Mouse (Mus musculus) hematopoietic stem cell, adult 5-6 weeks (primary cell): ENCODE measurements around the gene Acap3. TPM values are rescaled to one million over a fixed set of nuclear protein-coding genes. Genes with fewer than 3 reads are reported as not detected.
A peak's percentile ranks its signal among the peaks of the same experiment; 100 is the strongest.

ENCODE experiments used
- ATAC-seq, 2 experiments: fragments of 125-278 bp in 1 of 2; replicated peaks in 1 of 2; 2 replicates each; pipeline ENCODE4 v1.8.0; 2016 to 2017; ENCODE audit warnings: inconsistent platforms in 2 of 2, mild to moderate bottlenecking in 2 of 2, moderate number of reproducible peaks in 2 of 2, low read depth in 1 of 2, moderate TSS enrichment in 1 of 2; ENCODE audit not compliant: low FRiP score in 2 of 2, poor library complexity in 2 of 2, severe bottlenecking in 2 of 2, insufficient read depth in 1 of 2, low TSS enrichment in 1 of 2
- total RNA-seq: library from RNA; stranded (forward); fragments of 172-1452, 232-1000 nt; gene quantifications from 2 replicates; pipeline ENCODE4 v1.2.3, GENCODE M21; 2017

Gene Acap3
- total RNA-seq, 1 experiment from 2014 or later, result 3.7 TPM

DNA sequence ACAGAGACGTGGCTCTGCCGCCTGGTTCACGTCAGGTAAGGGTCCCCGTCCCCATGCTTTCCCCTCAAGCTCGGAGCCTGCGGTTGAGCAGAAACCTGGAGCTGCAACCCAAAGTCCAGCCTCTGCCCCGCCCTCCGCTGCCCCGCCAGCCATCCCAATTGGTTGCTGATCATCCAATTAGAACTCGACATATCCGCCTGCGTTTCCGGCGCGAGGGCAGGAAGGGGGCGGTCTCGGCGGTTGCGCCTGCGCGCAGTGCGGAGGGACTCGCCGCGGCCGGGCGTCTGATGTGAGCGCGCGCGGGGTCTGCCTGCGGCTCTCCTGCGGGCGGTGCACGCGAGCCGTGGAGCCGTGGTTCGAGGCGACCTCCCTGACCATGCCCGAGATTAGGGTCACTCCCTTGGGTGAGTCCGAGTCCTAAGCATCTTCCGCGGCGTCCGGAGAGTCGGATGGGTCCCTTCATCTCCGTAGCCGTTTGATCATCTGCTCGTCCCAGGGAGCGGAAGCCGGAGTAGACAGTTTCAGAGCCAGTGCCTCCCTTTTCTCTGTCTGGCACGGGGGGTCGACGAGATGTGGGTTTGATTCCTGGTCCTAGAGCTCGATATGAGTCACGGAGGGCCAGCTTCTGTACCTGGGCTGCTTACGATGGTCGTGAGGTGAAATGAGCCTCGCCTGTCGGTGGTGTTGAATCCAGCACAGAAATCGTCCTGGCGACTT, 22.1 kb upstream of the Acap3 start, which contains the start of the genes Cptp and Ints11:
Cptp (minus strand) TSS at position 124 of the 717 bp plus-strand sequence.
Ints11 (plus strand) TSS at position 230 of the 717 bp plus-strand sequence.
- ATAC-seq, result peak; percentile 96 to 99

DNA sequence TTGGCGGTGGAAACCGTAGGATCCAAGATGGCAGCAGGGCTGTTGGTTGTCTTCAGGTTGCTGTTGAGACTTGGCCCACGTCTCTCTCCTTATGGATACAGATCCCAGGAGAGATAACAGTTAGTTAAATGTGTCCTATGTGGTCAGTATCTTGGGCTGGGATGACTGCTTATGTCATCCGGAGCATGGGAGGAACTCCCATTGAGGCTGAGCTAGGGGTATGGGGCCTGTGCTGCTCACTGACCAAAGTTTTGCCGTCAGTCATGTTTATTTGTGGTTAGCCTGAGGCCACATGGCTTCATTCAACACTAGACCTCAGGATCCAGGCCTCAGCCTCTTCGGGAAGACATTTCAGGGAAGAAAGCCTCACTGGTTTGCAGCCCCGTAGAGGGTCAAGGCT, 20.2 kb upstream of the Acap3 start:
- no peak for ATAC-seq

DNA sequence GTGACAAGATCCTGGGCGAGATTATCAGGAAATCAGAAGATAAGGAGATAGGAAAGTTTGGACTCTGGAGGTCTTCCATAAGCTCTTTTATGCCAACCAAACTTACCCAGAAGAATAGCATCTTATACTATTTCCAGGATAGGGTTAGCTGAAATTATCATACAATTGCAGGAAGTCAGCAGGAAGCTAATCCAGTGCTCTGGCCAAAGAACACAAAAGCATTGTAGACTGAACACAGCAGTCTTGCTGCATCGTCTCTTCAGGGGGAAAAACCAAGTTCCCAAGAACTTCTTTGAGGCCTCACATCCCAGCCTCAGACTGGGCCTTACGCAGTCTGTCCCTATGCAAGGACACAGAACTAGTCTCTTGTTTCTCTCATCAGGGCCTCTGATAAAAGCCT, 8.0 kb upstream of the Acap3 start:
- ATAC-seq, result no peak

DNA sequence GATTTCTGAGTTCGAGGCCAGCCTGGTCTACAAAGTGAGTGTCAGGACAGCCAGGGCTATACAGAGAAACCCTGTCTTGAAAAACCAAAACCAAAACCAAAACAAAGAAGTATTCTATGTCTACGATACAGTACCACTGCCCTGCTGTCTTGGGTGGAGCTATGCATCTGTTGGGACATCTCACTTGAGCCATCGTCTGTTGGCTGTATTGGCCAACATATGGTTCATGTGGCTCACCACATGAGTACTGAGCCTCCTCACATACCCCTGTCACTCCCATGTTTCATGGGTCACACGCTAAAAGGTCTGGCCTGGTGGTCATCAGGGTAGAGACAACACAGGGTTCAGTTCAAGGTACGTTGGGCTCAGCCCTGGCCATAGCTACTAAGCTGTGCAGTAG, 5.3 kb upstream of the Acap3 start:
- peak in 1 of 2 experiments; percentile 39; a peak in 1 of 4 replicates for ATAC-seq

DNA sequence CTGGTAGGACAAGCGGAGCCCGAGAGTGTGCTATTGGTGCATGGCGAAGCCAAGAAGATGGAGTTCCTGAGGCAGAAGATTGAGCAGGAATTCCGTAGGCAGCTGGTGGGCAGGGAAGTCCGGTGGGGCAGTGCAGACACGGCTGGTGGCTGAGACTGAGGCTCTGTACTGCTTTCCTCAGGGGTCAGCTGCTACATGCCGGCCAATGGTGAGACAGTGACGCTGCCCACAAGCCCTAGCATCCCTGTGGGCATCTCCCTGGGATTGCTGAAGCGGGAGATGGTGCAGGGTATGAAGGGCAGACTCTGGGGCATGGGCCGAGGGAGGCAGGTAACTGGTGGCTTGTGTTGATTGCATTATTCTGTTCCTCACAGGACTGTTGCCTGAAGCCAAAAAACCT, 3.9 kb upstream of the Acap3 start:
- no peak for ATAC-seq

DNA sequence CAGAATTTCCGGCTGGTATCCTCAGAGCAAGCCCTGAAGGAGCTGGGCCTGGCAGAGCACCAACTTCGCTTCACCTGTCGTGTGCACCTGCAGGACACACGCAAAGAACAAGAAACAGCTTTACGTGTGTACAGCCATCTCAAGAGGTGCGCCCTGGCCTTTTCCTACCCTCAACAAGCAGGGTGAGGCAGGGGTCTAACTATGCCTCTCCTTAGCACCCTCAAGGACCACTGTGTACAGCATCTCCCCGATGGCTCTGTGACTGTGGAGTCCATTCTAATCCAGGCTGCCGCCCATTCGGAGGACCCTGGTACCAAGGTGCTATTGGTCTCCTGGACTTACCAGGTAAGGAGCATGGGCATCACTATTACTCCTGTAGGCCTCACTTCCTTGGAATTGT, 3.4 kb upstream of the Acap3 start:
- no peak for ATAC-seq

DNA sequence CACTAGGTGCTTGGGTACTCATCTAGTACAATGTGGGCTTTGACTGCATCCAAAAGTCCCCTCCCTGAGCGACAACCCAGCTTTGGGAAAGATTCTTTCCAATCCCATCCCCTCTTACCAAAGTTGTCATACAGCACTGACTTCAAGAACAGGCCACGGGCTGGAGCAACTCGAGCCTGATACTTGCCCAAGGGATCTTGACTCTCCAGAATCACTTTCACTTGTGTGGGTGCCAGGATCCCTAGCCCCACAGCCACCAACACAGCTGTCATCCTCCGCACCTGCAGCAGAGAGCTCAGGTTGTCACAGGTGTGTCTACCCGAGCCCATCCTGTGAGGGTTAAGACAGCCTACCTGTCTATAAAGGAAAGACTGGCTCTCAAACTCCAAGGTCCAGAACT, 2.3 kb upstream of the Acap3 start:
- ATAC-seq, result no peak

DNA sequence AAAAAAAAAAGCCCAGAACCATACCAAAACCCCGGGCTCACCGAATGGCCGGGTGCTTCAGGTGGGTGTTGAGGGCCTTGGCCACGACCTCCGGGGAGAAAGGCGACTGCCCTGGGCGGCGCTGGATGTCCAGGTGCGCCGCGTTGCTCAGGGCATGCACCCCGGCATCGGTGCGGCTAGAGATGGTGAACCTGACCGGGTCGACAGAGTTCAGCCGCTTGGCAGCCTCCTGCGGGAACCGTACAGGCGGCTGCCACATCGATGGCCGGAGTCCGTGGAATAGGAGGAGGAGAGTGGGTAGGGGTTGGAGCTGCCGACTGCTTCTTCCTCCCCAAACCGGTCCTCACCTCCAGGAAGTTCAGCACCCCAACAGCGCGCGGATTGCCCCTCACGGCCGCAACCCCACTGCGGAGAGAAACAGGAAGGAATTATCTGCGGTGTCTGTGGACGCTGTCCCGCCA, 581 bp upstream of the Acap3 start:
- 0 out of 4 replicates have a peak, but pooled peaks of 1 of the 2 experiments have one; percentile 5 for ATAC-seq

DNA sequence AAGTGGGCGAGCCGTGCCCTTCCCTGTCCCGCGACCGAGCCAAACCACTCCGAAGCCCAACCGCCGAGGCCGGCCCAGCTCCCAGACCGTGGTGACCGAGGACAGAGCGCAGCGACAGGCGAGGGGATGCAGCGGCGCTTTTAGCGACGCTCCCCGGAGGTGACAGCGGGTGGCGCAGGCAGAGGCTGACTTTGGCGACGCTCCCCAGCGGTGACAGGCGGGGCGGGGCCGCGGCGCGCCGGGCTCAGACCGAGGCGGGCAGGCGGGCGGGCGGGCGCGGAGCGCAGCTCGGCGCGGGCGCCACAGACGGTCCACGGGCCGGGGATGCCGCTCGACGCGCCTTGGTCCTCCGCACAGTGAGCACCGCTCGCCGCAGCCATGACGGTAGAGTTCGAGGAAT, 395 bp downstream of the Acap3 start:
- ATAC-seq, result peak in 1 of 2 experiments; percentile 70; a peak in 3 of 4 replicates

DNA sequence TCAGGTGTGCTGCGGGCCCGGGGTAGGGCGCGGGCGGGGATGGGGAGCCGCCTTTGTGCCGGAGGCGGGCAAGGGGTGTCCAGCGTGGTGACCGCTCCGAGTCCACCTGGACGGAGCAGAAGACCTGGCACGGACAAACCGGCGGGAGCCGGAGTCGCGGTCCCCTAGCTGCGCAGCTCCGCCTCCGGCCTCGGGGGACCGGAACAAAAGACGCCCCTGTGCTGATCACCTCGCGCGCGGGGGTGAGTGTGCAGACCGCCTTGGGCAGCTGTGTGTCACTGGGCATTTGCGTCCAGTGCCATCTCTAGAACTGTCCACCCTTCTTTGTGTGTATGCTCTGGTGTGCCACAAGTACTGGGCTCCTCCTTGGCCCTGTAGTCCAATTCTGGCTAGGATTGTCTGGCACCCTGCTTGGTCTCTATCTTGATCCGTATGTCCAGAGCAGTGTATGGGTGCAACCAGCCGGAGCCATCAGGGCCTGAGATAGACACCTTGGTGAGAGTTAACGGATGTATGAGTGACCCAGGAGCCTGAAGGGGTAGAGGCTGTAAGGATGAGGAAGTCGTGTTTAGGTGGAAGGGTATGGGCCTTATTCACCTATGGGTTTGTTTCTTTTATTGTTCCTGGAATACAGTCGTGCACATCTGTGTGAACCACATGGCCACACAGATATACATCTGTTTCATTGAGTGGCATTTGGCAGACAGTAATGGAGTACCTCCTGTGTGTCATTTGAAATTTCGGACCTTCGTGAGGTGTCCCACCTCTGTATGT, 1.0 kb downstream of the Acap3 start:
- ATAC-seq, result peak in 1 of 2 experiments; percentile 8; a peak in 1 of 4 replicates

DNA sequence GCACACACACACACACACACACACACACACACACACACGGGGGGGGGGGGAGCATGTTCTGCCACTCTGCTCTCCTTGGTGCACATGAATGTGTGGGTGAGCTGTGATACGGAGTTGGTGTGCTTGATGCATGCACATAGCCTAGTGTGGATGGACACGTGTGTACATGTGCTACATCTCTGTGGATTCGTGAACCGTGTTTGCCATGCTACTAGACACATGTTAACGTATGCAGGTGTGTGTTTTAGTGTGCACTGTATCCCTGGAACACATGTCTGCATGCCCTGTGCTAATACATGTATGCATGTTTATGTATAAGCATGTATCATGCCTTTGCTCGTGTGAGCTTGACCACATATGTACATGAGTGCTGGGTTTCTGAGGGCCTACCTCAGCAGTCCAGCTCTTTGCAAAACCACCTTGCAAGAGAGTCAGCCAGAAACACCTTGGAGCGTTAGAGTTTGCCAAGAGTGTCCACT, 1.6 kb downstream of the Acap3 start:
- ATAC-seq, result no peak

DNA sequence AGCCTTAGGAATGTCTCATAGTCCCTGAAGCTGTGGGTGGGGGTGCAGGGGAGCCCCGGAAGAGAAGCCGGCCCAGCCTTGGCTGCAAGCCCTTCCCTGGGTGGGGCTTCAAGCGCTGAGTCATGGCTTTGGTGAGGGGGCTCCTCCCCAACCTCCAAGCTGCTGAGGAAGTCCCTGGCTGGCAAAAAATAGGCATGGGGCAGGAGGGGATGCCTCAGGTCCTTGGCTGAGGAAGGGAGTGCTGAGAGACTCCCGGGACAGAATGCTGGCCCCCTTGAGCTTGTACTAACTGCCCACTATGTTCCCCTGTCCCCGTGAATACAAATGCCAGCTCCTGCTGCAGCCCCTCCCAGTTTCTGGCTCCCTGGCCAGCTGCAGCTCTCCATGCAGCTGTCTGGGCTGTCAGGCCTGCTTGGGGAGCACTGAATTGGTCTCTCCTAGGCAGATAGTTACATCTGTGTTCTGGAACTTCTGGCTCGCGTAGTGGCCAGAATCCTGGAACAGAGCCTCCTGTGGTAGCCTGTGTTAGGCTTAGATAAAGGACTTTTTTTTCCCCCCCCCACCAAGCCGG, 2.8 kb downstream of the Acap3 start:
- ATAC-seq, result peak; percentile 23 to 40

DNA sequence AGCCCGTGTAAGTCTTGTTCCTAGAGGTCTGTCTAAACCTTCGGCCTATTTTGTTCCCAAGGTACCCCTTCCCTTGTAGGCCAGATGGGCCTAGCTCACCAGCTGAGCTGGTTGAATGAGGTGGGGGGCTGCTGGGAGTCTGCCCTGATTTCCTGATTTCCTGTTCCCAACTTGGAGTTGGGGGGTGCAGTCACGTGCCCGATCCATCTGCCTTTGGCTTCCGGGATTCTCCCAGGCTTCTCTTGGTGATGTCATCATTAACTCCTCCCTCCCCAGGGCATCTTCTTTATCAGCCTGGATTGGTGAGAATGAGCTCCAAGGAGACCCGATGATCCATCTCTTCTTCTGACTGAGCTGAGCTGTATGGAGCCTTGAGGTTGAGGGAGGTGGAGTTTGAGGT, 3.6 kb downstream of the Acap3 start:
- no peak for ATAC-seq

DNA sequence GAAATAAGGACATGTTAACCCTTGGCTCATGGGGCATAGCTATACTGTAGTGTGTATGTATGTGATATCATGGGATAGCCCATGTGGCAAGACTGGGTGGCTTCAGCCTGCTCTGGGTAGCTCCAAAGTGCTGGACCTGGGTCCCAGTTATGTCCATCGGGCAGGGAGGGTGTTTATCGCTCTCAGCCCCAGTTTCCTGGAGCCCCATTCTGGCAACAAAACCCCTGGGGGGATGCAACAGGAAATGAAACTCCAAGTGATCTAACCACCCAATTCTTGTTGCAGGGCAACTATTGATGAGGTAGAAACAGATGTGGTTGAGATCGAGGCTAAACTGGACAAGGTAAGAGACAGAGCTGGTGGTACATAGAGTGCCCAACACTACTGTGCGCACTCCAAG, 4.2 kb downstream of the Acap3 start:
- ATAC-seq, result no peak

DNA sequence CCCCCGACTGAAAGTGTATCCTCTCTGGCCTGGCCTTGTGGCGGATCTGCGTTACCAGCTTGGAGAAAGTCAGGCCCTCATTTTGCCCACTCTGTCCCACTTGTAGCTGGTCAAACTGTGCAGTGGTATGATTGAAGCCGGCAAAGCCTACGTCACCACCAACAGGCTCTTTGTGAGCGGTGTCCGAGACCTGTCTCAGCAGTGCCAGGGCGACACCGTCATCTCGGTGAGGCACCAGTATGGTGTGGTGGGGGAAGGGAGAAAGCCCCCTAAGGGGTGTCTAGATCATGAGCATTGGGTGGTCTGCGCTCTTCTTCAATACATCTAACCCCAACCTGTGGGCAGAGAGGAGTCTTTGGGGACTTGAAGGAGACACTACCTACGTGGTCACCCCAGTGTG, 4.8 kb downstream of the Acap3 start:
- ATAC-seq, result no peak

DNA sequence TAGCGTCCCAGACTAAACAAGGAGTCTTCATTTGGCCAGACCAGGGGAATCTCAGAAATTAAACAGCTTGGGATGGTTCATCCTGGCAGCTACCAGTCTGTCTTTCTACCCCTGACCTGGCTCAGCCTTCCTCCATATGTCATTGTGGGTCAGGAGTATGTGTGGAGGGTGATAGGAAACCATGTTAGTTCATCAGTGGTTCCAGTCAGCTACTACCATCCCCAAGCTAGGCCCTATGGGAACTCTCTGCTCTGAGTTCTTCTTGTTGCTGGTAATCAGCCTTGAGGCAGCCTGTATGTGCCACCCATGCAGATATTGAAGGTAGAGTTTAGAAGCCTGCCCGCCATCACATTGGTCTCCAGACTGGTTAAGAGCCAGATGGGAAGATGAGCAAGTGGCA, 6.7 kb downstream of the Acap3 start:
- ATAC-seq, result no peak

DNA sequence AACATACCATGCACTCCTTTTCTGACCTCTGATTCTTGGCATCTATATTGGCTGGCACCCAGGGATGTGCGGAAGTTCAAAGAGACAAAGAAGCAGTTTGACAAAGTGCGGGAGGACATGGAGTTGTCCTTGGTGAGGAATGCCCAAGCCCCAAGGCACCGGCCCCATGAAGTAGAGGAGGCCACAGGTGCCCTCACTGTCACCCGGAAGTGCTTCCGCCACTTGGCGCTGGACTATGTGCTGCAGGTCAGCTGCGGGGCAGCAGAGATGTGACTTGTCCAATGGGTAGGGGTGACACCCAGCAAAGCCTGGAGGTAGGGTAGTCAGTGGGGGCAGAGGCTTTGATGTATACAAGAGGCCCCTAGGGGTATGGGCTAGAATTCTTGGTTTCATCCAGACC, 7.7 kb downstream of the Acap3 start:
- ATAC-seq, result no peak

DNA sequence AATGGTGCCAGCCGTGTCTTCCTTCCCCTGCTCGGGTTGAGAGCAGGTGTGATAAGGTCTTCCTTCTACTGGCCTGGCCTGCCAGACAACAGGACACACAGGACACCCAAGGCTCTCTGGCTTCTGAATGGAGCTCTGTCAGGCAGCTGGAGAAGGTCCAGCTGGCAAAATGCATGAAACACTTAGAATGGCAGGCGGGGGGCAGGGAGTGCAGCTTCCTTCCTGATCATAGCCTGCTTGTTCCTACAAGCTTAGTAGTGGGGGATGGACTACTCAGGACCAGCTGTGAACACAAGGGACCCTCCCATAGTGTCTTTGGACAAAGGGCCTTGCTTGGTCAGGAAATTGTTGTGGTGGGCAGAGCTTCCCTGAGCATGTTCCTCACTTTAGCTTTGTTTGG, 9.6 kb downstream of the Acap3 start:
- peak; percentile 17 to 38; a peak in 1 of 4 replicates for ATAC-seq
